Mouse (Mus musculus) kidney, adult 2 months (tissue): ENCODE measurements around the gene Cbr4. TPM values are rescaled to one million over a fixed set of nuclear protein-coding genes. Genes with fewer than 3 reads are reported as not detected.

ENCODE experiments used
- DNase-seq: peaks from one replicate; pipeline ENCODE4 v3.0.0; 2021
- H3K27ac ChIP-seq: fragments of 200-500 bp; 2 replicates; pipeline ENCODE4 v1.5.1; 2012; ENCODE audit warnings: low read depth, low read length, control low read depth, inconsistent platforms; ENCODE audit not compliant: insufficient read depth
- H3K27me3 ChIP-seq: fragments of 200-500 bp; replicated peaks from 2 replicates; pipeline ENCODE4 v1.6.1; 2012; ENCODE audit warnings: mild to moderate bottlenecking, moderate library complexity, low read length, inconsistent platforms; ENCODE audit not compliant: control insufficient read depth, insufficient read depth
- H3K36me3 ChIP-seq: fragments of 200-500 bp; 2 replicates; pipeline ENCODE4 v1.6.1; 2012; ENCODE audit warnings: mild to moderate bottlenecking, moderate library complexity, low read length, inconsistent platforms; ENCODE audit not compliant: control insufficient read depth, insufficient read depth
- H3K4me1 ChIP-seq: fragments of 200-500 bp; 2 replicates; pipeline ENCODE4 v1.6.1; 2011; ENCODE audit warnings: low read length; ENCODE audit not compliant: control insufficient read depth, insufficient read depth
- H3K4me3 ChIP-seq: fragments of 200-500 bp; 2 replicates; pipeline ENCODE4 v1.5.1; 2011; ENCODE audit warnings: mild to moderate bottlenecking, low read depth, low read length, control low read depth; ENCODE audit not compliant: insufficient read depth
- CTCF ChIP-seq: fragments of 200-500 bp; conservative IDR thresholded peaks from 2 replicates; pipeline ENCODE4 v1.5.1; 2011; ENCODE audit warnings: low read depth, mild to moderate bottlenecking, control low read depth, low read length, moderate library complexity, mixed read lengths; ENCODE audit not compliant: insufficient read depth, insufficient read length
- POLR2A ChIP-seq: fragments of 200-500 bp; IDR thresholded peaks from one replicate; pipeline ENCODE4 v1.6.1; 2011; ENCODE audit warnings: low read depth, low read length, control low read depth
- WGBS: fragments of 180-500 bp; shearing (Covaris S2); methylation state at CpG from one replicate; pipeline ENCODE4 v1.1.7; 2018; 5-methylcytosine and 5-hydroxymethylcytosine counted together
- polyA plus RNA-seq: library from polyadenylated mRNA; depleted of rRNA; stranded (reverse); fragments of >200 nt; gene quantifications from 2 replicates; pipeline ENCODE4 v1.2.3, GENCODE M21; 2012; rRNA removed

Cbr4 gene
- 13.3 and 18.1 TPM in 2 replicates for polyA plus RNA-seq

DNA sequence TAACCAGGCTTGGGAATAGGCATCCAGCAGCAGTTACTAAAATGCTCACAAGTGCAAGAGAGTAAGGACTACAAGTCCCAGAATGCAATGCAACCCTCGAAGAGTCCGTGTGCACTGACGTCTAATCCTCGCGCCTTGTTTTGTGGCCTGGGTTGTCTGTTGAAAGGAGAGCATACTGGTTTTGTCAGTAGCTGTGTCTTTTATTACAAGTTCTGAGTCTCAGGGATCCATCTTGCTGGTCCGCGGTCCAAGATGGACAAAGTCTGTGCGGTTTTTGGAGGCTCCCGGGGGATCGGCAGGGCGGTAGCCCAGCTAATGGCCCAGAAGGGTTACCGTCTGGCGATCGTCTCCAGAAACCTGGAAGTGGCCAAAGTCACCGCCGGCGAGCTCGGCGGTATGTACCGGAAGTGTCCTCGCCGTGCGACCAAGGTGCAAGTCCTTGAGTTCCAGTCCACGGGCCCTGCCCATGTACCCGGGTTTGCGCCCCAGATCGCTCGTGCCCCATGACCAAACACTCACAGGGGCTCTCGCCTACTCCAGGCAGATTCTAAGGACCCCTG is at the start of gene Cbr4:
Gene Cbr4 (plus strand): TSS at position 138 of the 560 bp plus-strand sequence.
- TF ChIP-seq POLR2A, result peak; percentile 34
- no peak for TF ChIP-seq CTCF
- Histone ChIP-seq H3K4me1 (no peaks in the 10 kb centered on the region; the same call in 1 of the 2 replicates), H3K4me3 (peak within 1 kb of the TSS; percentile 82), H3K27ac (peak within 1 kb of the TSS; percentile 90), H3K36me3 (no peaks in the 10 kb centered on the region), H3K27me3 (no peaks in the 10 kb centered on the region)
- peak; percentile 96 for DNase-seq
- WGBS, result under 1% methylated on average over 29 of the region's 29 CpGs

DNA sequence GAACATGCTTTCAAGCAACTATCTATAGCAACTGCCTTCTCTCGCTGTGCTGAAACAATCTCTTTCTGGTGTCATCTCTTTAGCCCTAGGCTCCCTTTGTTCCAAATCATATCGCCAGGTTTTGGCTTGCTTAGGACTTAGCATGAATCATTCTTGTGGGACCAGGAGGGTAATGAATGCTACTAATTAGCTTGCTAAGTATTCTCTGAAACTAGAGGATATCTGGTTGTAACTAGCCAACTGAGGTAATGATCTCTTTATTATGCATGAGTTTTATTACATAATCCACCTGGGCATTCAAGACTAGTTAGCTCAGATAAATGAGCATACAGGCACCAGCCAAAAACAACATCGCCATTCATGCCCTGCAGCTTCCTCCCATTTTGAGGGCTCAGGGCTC is 44.5 kb upstream of the Cbr4 start:
- Histone ChIP-seq H3K4me1 (no peaks in the 10 kb centered on the region), H3K4me3 (no peak overlapping the region), H3K27me3 (no peaks in the 10 kb centered on the region), H3K27ac (no peak overlapping the region), H3K36me3 (no peaks in the 10 kb centered on the region)
- 70% methylated on average over 3 of the region's 3 CpGs for WGBS
- peak; percentile 22 for DNase-seq
- no peak for TF ChIP-seq CTCF
- TF ChIP-seq POLR2A, result no peak

DNA sequence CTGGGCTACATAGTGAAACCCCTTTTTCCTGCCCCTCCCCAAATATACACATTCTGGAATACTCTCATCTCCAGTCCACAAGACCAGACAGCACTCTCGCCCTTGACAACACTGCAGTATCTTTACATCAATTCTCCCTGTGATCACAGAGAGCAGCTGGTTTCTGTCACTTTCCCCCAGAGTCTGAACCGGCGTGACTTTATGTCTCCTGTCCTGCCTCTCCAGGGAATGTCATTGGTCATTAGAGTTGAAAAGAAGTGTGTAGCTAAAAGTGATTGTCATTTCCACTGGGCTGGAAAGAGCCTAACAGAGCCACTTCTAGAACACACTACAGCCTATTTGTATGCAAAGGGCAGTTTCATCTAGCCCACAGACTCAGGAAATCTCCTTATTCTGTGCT is 43.2 kb upstream of the Cbr4 start:
- Histone ChIP-seq H3K27ac (no peak overlapping the region), H3K4me3 (no peak overlapping the region), H3K36me3 (no peaks in the 10 kb centered on the region), H3K4me1 (no peaks in the 10 kb centered on the region), H3K27me3 (no peaks in the 10 kb centered on the region)
- 69% methylated on average over 3 of the region's 3 CpGs for WGBS
- DNase-seq, result no peak
- TF ChIP-seq POLR2A (no peak), CTCF (no peak)

DNA sequence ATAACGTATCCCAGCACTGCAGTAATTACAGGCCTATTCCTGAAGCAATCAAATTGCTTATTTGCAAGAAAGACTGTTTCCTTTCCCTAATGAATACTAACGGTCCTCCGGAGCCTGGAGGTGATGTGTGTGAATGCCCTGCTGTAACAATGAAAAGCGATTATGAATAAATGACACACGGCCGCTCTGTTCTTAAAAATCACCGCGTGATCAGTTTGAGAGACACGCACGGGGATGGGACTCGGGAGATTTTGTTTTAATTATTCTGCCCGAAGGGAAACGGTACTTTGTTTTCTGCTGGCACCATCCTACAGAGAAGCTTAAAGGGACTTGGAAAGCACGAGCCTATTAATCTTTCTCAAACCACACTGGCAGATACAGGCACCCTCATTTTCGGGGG is 41.2 kb upstream of the Cbr4 start:
- no peaks in the 10 kb centered on the region for H3K4me1 ChIP-seq
- no peak for DNase-seq
- no peak overlapping the region for H3K27ac ChIP-seq
- H3K4me3 ChIP-seq, result no peak overlapping the region
- no peaks in the 10 kb centered on the region for H3K27me3 ChIP-seq
- no peaks in the 10 kb centered on the region for H3K36me3 ChIP-seq
- WGBS, result 69% methylated on average over 15 of the region's 15 CpGs
- TF ChIP-seq CTCF (no peak), POLR2A (no peak)

DNA sequence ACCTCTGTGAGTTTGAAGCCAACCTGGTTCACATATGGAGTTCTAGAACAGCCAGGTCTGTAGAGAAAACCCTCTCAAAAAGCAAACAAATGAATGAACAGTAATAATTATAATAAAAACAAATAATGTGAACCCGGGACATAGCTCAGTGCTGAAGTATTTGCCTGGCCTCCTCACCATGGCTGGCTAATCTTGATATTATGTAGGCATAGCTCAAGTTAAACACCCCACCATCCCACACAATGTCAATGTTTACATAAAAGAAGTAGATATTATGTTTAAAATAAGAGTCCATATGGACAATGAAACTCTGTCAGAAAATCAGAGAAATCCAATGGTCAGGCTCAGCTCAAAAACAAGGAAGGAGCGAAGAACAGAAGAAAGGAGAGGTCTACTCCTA is 39.4 kb upstream of the Cbr4 start:
- no peak for DNase-seq
- Histone ChIP-seq H3K27me3 (no peaks in the 10 kb centered on the region), H3K4me3 (no peak overlapping the region), H3K36me3 (no peaks in the 10 kb centered on the region), H3K27ac (no peak overlapping the region), H3K4me1 (no peaks in the 10 kb centered on the region)
- WGBS, result 94% methylated on average over 2 of the region's 2 CpGs
- TF ChIP-seq POLR2A (no peak), CTCF (no peak)

DNA sequence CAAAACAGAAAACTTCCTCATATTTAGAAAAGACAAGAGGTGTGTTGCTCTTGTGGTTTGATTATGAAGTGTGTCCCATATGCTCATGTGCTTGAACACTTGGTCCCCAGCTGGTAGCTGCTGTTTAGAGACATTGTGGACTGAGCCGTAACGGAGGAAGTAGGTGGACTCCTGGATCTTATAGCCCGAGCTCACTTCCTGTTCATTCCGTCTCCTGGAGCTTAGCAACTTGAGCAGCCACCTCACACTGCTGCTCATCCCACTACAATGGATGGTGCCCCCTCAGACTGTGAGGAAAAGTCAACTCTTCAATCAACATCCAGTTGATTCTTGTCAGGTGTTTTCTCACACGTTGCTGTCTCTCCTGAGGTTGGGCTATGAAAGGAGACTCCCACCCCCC is 38.7 kb upstream of the Cbr4 start:
- DNase-seq, result no peak
- H3K27ac ChIP-seq, result no peak overlapping the region
- no peaks in the 10 kb centered on the region for H3K27me3 ChIP-seq
- no peak for TF ChIP-seq POLR2A
- TF ChIP-seq CTCF, result no peak
- H3K4me3 ChIP-seq, result no peak overlapping the region
- H3K4me1 ChIP-seq, result no peaks in the 10 kb centered on the region
- 67% methylated on average over 5 of the region's 5 CpGs for WGBS
- H3K36me3 ChIP-seq, result no peaks in the 10 kb centered on the region

DNA sequence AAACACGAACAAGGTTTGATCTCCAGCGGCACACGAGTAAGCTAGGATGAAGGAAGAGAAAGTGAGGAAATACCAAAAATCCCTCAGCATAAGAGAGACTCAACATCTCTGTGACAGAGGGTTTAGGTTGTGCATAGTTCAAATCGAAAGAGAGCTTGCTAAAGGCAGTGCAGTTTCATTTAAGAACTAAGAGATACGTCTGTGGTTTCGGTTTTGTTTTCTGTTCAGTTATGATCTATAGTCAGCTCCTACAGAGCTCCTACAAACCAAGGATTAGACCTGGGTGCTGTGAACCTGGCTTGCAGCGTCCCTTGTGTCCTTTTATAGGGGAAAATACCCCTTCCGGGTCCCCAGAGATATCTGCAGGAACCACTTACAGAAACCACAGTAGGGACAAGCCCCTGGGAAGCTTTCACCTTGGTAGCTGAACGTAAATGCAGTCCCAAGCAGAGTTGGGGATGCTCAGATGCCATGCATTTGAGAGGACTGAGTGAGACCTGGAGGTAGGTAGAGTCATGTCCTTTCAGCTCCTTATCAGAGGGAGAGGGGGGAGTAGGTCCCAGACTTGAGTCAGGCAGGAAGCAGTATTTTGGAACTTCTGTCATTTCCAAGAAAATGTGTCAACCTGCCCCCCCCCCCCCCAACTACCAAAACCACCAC is 36.5 kb upstream of the Cbr4 start:
- TF ChIP-seq CTCF, result no peak
- no peak for TF ChIP-seq POLR2A
- DNase-seq, result no peak
- H3K27me3 ChIP-seq, result no peaks in the 10 kb centered on the region
- whole genome bisulfite sequencing, result 80% methylated on average over 9 of the region's 9 CpGs
- no peaks in the 10 kb centered on the region for H3K4me1 ChIP-seq
- H3K27ac ChIP-seq, result no peak overlapping the region
- no peaks in the 10 kb centered on the region for H3K36me3 ChIP-seq
- no peak overlapping the region for H3K4me3 ChIP-seq
